Comparison of ENCODE assay signal across 10 mouse cellular contexts in genomic region chr1:23379911-23380740, GRCm38 (mm10). TPM values are rescaled to one million over a fixed set of nuclear protein-coding genes. Genes with fewer than 3 reads are reported as not detected.
DNase-seq lines count a peak whose midpoint lies in the region; ATAC-seq and TF ChIP-seq lines count a peak whose summit lies in the region.
"Had no signal": no experiment of that assay in that cellular context is flagged by ENCODE, and none has a peak within 500 bp of the region (broad histone marks: within the 10 kb centered on the region; RNA-seq: fewer than 3 reads in every experiment).

No protein-coding gene starts in this region.

- DNase-seq in left cerebral cortex, adult 2 months (ENCODE audit: extremely low spot score in 1 of 2, low spot score in 2 of 2): peak; percentile 21 to 23
- DNase-seq in left cerebral cortex, adult 11 months (ENCODE audit: low spot score): no peak
- peak; percentile 8 to 13 for DNase-seq in cerebellum, postnatal 14 days
- DNase-seq in heart, postnatal 36 days: peak; percentile 32 to 33
- peak; percentile 12 for DNase-seq in retina, embryonic 14.5 days (ENCODE audit: low spot score)
- no peak for DNase-seq in urinary bladder, postnatal 14 days (ENCODE audit: low spot score)

- intact Hi-C loops in left cerebral cortex, adult 2 months (cut with DNase I): no loop called here
- intact Hi-C loops in heart, postnatal 36 days (cut with DNase I): loop anchor here (5.0 to 10.0 kb wide), 6 partner anchors 58 to 535 kb away; no protein-coding TSS in a partner anchor

- peak overlapping the region; percentile 47 for H3K4me2 ChIP-seq in liver, embryonic 16.5 days (ENCODE audit: low read depth, low read length)
- H3K4me2 ChIP-seq in intestine, embryonic 15.5 days (replicated peaks): no peak overlapping the region

- no peak for ATAC-seq in liver, embryonic 16.5 days (ENCODE audit: low read depth)
- ATAC-seq in intestine, embryonic 15.5 days: no peak
- ATAC-seq: Patski had no signal

- H3K9me3 ChIP-seq in liver, embryonic 16.5 days (replicated peaks; ENCODE audit: control insufficient read depth, low read length): no peaks in the 10 kb centered on the region
- no peaks in the 10 kb centered on the region for H3K9me3 ChIP-seq in intestine, embryonic 15.5 days

- no peaks in the 10 kb centered on the region for H3K27me3 ChIP-seq in liver, embryonic 16.5 days (ENCODE audit: control insufficient read depth, insufficient read depth, low read depth, low read length)
- no peaks in the 10 kb centered on the region for H3K27me3 ChIP-seq in intestine, embryonic 15.5 days (replicated peaks)

- H3K27ac ChIP-seq in left cerebral cortex, adult 2 months: peak overlapping the region; percentile 72
- peak overlapping the region; percentile 60 for H3K27ac ChIP-seq in liver, embryonic 16.5 days (ENCODE audit: low read length)
- no peak overlapping the region for H3K27ac ChIP-seq in intestine, embryonic 15.5 days

- WGBS in liver, embryonic 16.5 days (ENCODE audit: insufficient replicate concordance): 34% methylated on average over 17 of the region's 17 CpGs
- WGBS in intestine, embryonic 15.5 days: 66% methylated on average over 17 of the region's 17 CpGs

- peaks cover 12% of the 10 kb centered on the region for H3K36me3 ChIP-seq in liver, embryonic 16.5 days (ENCODE audit: control insufficient read depth, insufficient read depth)
- no peaks in the 10 kb centered on the region for H3K36me3 ChIP-seq in intestine, embryonic 15.5 days

- TF ChIP-seq CTCF in left cerebral cortex, adult 2 months (IDR thresholded peaks at IDR 0.05): no peak

- H3K4me3 ChIP-seq in left cerebral cortex, adult 2 months: peak overlapping the region; percentile 90
- peak overlapping the region; percentile 35 for H3K4me3 ChIP-seq in liver, embryonic 16.5 days (ENCODE audit: low read depth, low read length)
- no peak overlapping the region for H3K4me3 ChIP-seq in intestine, embryonic 15.5 days (replicated peaks)
- H3K4me3 ChIP-seq: myocyte had no signal

- peaks cover 37% of the 10 kb centered on the region for H3K4me1 ChIP-seq in liver, embryonic 16.5 days (ENCODE audit: control insufficient read depth, low read depth, low read length)
- H3K4me1 ChIP-seq in intestine, embryonic 15.5 days (replicated peaks): 0 out of 2 replicates have a peak, but pooled peaks cover 4% of the 10 kb centered on the region

- peak overlapping the region; percentile 52 for H3K9ac ChIP-seq in liver, embryonic 16.5 days (ENCODE audit: low read depth, low read length)
- H3K9ac ChIP-seq in intestine, embryonic 15.5 days: no peak overlapping the region

RNA-seq across cellular contexts. Expression of gene Ogfrl1, which starts 17.4 kb away (rescaled TPM):
- total RNA-seq in left cerebral cortex, adult 2 months (2021): 10 to 100 TPM; 75.4 to 76.6 TPM
- 10 to 100 TPM; 16.9 to 17.8 TPM for total RNA-seq in heart, postnatal 36 days (2021)
- 6.8 and 7.3 TPM in 2 replicates for polyA plus RNA-seq in liver, embryonic 16.5 days (2015; fragmentation: Nextera tagmentation; extraction: Ambion mirVana)
- polyA plus RNA-seq in intestine, embryonic 15.5 days (2015; fragmentation: Nextera tagmentation; extraction: Ambion mirVana): 5.5 and 7.6 TPM in 2 replicates

Comparison
In these comparisons a context has a peak if more than half of its experiments do, and no peak if none do; other contexts are left out.
1. DNase-seq: peak in left cerebral cortex, adult 2 months (2 of 2), cerebellum, postnatal 14 days (2 of 2), heart, postnatal 36 days (2 of 2) and retina, embryonic 14.5 days (single experiment); none in left cerebral cortex, adult 11 months (single experiment) and urinary bladder, postnatal 14 days (single experiment).
2. RNA of gene Ogfrl1, which starts 17.4 kb away (total RNA-seq): 75.4 to 76.6 TPM in left cerebral cortex, adult 2 months; 16.9 to 17.8 TPM in heart, postnatal 36 days; every median in the first group is over 4 times any median in the second.